17 mouse cellular contexts compared by ENCODE assay signal in the genomic region with DNA sequence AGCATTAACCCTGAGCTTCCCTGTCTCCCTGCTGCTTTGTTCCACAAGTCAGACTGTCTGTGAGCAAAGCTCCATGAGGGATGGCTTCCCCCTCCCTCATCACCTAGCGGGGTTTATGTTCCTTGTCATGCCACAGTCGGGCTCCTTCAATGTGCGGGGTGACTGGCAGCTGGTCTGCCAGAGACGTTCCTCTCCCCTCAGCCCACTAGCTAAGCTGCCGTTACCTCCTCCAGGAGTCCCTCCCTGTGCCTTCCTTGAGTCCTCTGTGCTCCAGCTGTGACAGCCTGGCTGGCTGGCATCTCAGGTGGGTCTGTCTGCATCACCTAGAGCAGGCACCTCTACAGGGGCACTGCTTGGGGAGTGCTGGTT. TPM values are rescaled to one million over a fixed set of nuclear protein-coding genes. Genes with fewer than 3 reads are reported as not detected.
DNase-seq lines count a peak whose midpoint lies in the region; ATAC-seq and TF ChIP-seq lines count a peak whose summit lies in the region.
"Had no signal": no experiment of that assay in that cellular context is flagged by ENCODE, and none has a peak within 500 bp of the region (broad histone marks: within the 10 kb centered on the region; RNA-seq: fewer than 3 reads in every experiment).

No protein-coding gene starts in this region.

- H3K36me3 ChIP-seq in hindbrain, embryonic 12.5 days, result 0 out of 2 replicates have a peak, but pooled peaks cover 11% of the 10 kb centered on the region
- peaks cover 23% of the 10 kb centered on the region; the same call in 1 of the 2 replicates for H3K36me3 ChIP-seq in midbrain, postnatal 0 days (ENCODE audit: insufficient read depth, low read length)

- peak overlapping the region; percentile 74; the same call in 1 of the 2 replicates for H3K27ac ChIP-seq in gastrocnemius, adult 2 months
- H3K27ac ChIP-seq in left cerebral cortex, adult 2 months, result peak overlapping the region; percentile 67; the same call in 1 of the 2 replicates
- no peak overlapping the region for H3K27ac ChIP-seq in hindbrain, embryonic 12.5 days
- H3K27ac ChIP-seq in midbrain, postnatal 0 days (ENCODE audit: low read depth, low read length), result no peak overlapping the region
- H3K27ac ChIP-seq: embryonic facial prominence, embryonic 12.5 days; kidney, postnatal 0 days; limb, embryonic 13.5 days had no signal

- no peaks in the 10 kb centered on the region for H3K9me3 ChIP-seq in hindbrain, embryonic 12.5 days (replicated peaks)
- no peaks in the 10 kb centered on the region for H3K9me3 ChIP-seq in midbrain, postnatal 0 days (ENCODE audit: low read length)
- H3K9me3 ChIP-seq: embryonic facial prominence, embryonic 12.5 days; limb, embryonic 13.5 days had no signal

- peak; percentile 3; the same call in 1 of the 2 replicates for ATAC-seq in hindbrain, embryonic 12.5 days (ENCODE audit: low FRiP score)
- no peak for ATAC-seq in midbrain, postnatal 0 days (ENCODE audit: low FRiP score)
- ATAC-seq in granulocyte monocyte progenitor cell, adult 5-6 weeks (replicated peaks; ENCODE audit: poor library complexity, severe bottlenecking), result no peak

- intact Hi-C loops in gastrocnemius, adult 2 months (cut with DNase I), result no loop called here
- intact Hi-C loops in left cerebral cortex, adult 2 months (cut with DNase I), result no loop called here
- intact Hi-C loops in left cerebral cortex, postnatal 14 days (cut with DNase I), result no loop called here

- WGBS in hindbrain, embryonic 12.5 days, result 62% methylated on average over 5 of the region's 5 CpGs
- WGBS in midbrain, postnatal 0 days, result 32% methylated on average over 5 of the region's 5 CpGs

- no peak overlapping the region for H3K4me2 ChIP-seq in hindbrain, embryonic 12.5 days (replicated peaks)
- H3K4me2 ChIP-seq in midbrain, postnatal 0 days (ENCODE audit: low read depth, low read length, poor library complexity, severe bottlenecking), result no peak overlapping the region
- H3K4me2 ChIP-seq: embryonic facial prominence, embryonic 12.5 days; limb, embryonic 13.5 days had no signal

- TF ChIP-seq CTCF in gastrocnemius, adult 2 months (IDR thresholded peaks at IDR 0.05), result no peak
- no peak for TF ChIP-seq CTCF in left cerebral cortex, adult 2 months (IDR thresholded peaks at IDR 0.05)
- no peak for TF ChIP-seq CTCF in midbrain, postnatal 0 days (IDR thresholded peaks at IDR 0.05)

- H3K9ac ChIP-seq in hindbrain, embryonic 12.5 days, result no peak overlapping the region; the same call in 1 of the 2 replicates
- 0 out of 2 replicates have a peak overlapping the region, but pooled peaks have one; percentile 13 for H3K9ac ChIP-seq in midbrain, postnatal 0 days (replicated peaks; ENCODE audit: low read length, poor library complexity, severe bottlenecking)
- H3K9ac ChIP-seq: embryonic facial prominence, embryonic 12.5 days; limb, embryonic 13.5 days had no signal

- no peak for DNase-seq in gastrocnemius, adult 2 months
- no peak for DNase-seq in gastrocnemius, postnatal 25 days
- no peak for DNase-seq in left cerebral cortex, adult 2 months (ENCODE audit: extremely low spot score in 1 of 2, low spot score in 2 of 2)
- no peak for DNase-seq in left cerebral cortex, postnatal 14 days (ENCODE audit: low spot score in 2 of 2)
- no peak for DNase-seq in midbrain, postnatal 0 days (ENCODE audit: low spot score)
- no peak for DNase-seq in kidney, adult 18-20 months
- DNase-seq: cerebellum, adult 11-12 months; lung, adult 2 months had no signal

- no peaks in the 10 kb centered on the region for H3K27me3 ChIP-seq in hindbrain, embryonic 12.5 days
- no peaks in the 10 kb centered on the region for H3K27me3 ChIP-seq in midbrain, postnatal 0 days (ENCODE audit: insufficient read depth, low read length)
- H3K27me3 ChIP-seq: embryonic facial prominence, embryonic 12.5 days; limb, embryonic 13.5 days had no signal

- peaks cover 21% of the 10 kb centered on the region for H3K4me1 ChIP-seq in hindbrain, embryonic 12.5 days
- H3K4me1 ChIP-seq in midbrain, postnatal 0 days (ENCODE audit: insufficient read depth, low read length), result peaks cover 5% of the 10 kb centered on the region; the same call in 1 of the 2 replicates

- no peak overlapping the region for H3K4me3 ChIP-seq in gastrocnemius, adult 2 months
- H3K4me3 ChIP-seq in left cerebral cortex, adult 2 months, result no peak overlapping the region
- H3K4me3 ChIP-seq in hindbrain, embryonic 12.5 days, result no peak overlapping the region
- H3K4me3 ChIP-seq in midbrain, postnatal 0 days (ENCODE audit: low read depth, low read length), result no peak overlapping the region
- H3K4me3 ChIP-seq: embryonic facial prominence, embryonic 12.5 days; limb, embryonic 13.5 days had no signal

RNA-seq across cellular contexts. Expression of gene Hs1bp3, which starts 18.9 kb away (rescaled TPM):
- total RNA-seq in gastrocnemius, adult 2 months (2021), result 1 to 10 TPM; 6.1 to 7.7 TPM
- 1 to 10 TPM; 5.3 to 6.4 TPM for total RNA-seq in gastrocnemius, postnatal 25 days (2021)
- total RNA-seq in left cerebral cortex, adult 2 months (2021), result 10 to 100 TPM; 11.8 to 12.7 TPM
- 10 to 100 TPM; 10.6 to 11.0 TPM for total RNA-seq in left cerebral cortex, postnatal 14 days (2021)
- polyA plus RNA-seq in hindbrain, embryonic 12.5 days (2016; fragmentation: Nextera tagmentation; extraction: Ambion mirVana), result 13.2 and 14.6 TPM in 2 replicates
- total RNA-seq in midbrain, postnatal 0 days (2014; rRNA removed), result 5.9 and 8.3 TPM in 2 replicates
- 5.1 and 5.4 TPM in 2 replicates for polyA plus RNA-seq in midbrain, postnatal 0 days (2015; fragmentation: Nextera tagmentation; extraction: Ambion mirVana)
- total RNA-seq in granulocyte monocyte progenitor cell, adult 5-6 weeks (2014; fragmentation: Nextera tagmentation), result 5.4 and 19.9 TPM in 2 replicates
- total RNA-seq in granulocyte monocyte progenitor cell, adult 5-6 weeks (2017), result 5.8 and 11.2 TPM in 2 replicates

RNA-seq across cellular contexts. Expression of gene Gdf7, which starts 30.4 kb away (rescaled TPM):
- not detected for total RNA-seq in gastrocnemius, adult 2 months (2021)
- total RNA-seq in gastrocnemius, postnatal 25 days (2021), result not detected
- total RNA-seq in left cerebral cortex, adult 2 months (2021), result 1 to 10 TPM in 1 of 2 experiments, under 1 TPM in 1; 0.66 to 1.1 TPM
- under 1 TPM; 0.48 to 0.63 TPM for total RNA-seq in left cerebral cortex, postnatal 14 days (2021)
- polyA plus RNA-seq in hindbrain, embryonic 12.5 days (2016; fragmentation: Nextera tagmentation; extraction: Ambion mirVana), result 1.9 and 2.3 TPM in 2 replicates
- 4.7 TPM in 1 of 2 replicates, not detected in the other for total RNA-seq in midbrain, postnatal 0 days (2014; rRNA removed)
- 0.11 and 0.12 TPM in 2 replicates for polyA plus RNA-seq in midbrain, postnatal 0 days (2015; fragmentation: Nextera tagmentation; extraction: Ambion mirVana)
- not detected in 2 replicates for total RNA-seq in granulocyte monocyte progenitor cell, adult 5-6 weeks (2014; fragmentation: Nextera tagmentation)
- not detected in 2 replicates for total RNA-seq in granulocyte monocyte progenitor cell, adult 5-6 weeks (2017)
- total RNA-seq: adrenal gland, postnatal 36 days; layer of hippocampus, postnatal 25 days had no signal
- polyA plus RNA-seq: heart, embryonic 14.5 days; small intestine, adult 2 months had no signal

Comparison
In these comparisons a context has a peak if more than half of its experiments do, and no peak if none do; other contexts are left out.
1. H3K27ac ChIP-seq: peak in gastrocnemius, adult 2 months (single experiment) and left cerebral cortex, adult 2 months (single experiment); none in hindbrain, embryonic 12.5 days (single experiment) and midbrain, postnatal 0 days (single experiment).